Mouse (Mus musculus) ES-E14 (cell line): ENCODE data around the gene Fscn3.

Experiments
- CHD2 ChIP-seq: IDR thresholded peaks from 2 replicates; pipeline ENCODE4 v1.6.1; 2014; ENCODE audit warnings: mild to moderate bottlenecking, low read depth, low read length, inconsistent platforms
- HCFC1 ChIP-seq: IDR thresholded peaks from 2 replicates; pipeline ENCODE4 v1.6.1; 2012; ENCODE audit warnings: low read length, inconsistent platforms, borderline replicate concordance; ENCODE audit not compliant: insufficient read depth
- MAFK ChIP-seq: IDR thresholded peaks from 2 replicates; pipeline ENCODE4 v1.6.1; 2014; ENCODE audit warnings: mild to moderate bottlenecking, low read depth, low read length, inconsistent platforms; ENCODE audit not compliant: insufficient read depth
- ZC3H11A ChIP-seq: IDR thresholded peaks from 2 replicates; pipeline ENCODE4 v1.6.1; 2012; ENCODE audit warnings: low read depth, mild to moderate bottlenecking, inconsistent platforms, low read length, borderline replicate concordance

DNA sequence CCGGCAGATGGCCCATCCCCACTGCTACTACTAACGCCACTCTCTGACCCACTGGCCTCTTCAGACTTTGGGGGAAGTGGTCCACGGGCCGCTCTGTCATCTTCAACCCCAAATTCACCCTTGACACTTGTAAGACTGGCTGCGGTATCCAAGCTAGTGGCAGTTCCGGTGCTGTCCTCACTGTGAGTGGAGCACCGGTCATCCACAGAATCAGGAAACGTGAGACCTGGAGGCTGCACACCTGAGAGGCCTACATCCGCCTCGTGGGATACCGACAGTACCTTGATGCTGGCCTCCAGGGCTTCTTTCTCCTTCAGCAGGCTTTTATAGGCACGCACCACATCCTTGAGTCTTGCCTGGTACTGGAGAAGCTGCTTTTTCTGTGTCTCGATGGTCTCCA, 6.7 kb upstream of the Fscn3 start:
- TF ChIP-seq MAFK (no peak), HCFC1 (no peak), CHD2 (no peak), ZC3H11A (no peak)
